Comparison of ENCODE assay signal across 17 mouse cellular contexts in the genomic region with DNA sequence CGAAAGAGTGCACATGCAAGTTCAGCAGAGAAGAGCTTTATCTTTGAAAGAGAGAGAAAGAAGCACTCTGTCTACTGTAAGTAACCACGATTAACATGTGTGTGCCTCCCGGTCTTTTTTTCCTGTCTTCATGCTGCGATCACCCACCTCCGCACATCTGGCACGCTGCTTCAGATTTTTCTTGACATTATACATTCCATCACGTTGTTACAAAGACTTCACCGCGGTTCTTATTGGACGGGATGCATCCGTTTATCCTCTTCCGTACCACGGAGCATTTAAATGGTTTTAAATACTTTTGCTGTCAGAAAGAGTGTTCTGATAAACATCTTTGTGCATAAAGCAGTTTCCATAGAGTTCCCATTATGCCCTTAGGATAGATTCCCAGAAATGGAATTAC.
"Had no signal": no experiment of that assay in that cellular context is flagged by ENCODE, and none has a peak within 500 bp of the region (broad histone marks: within the 10 kb centered on the region; RNA-seq: fewer than 3 reads in every experiment).

No protein-coding gene starts in this region.

- H3K36me3 ChIP-seq: kidney, embryonic 15.5 days; limb, embryonic 15.5 days; lung, embryonic 15.5 days had no signal

- DNase-seq: kidney, adult 11 months; kidney, adult 8-10 months; kidney, postnatal 10 days; kidney, postnatal 4 days; liver, postnatal 0 days; lung, postnatal 14 days; midbrain, embryonic 14.5 days; right cerebral cortex, postnatal 4 days; thymus, adult 18-20 months; thymus, postnatal 4 days had no signal

- H3K9me3 ChIP-seq: kidney, embryonic 15.5 days; limb, embryonic 15.5 days; lung, embryonic 15.5 days had no signal

- H3K4me3 ChIP-seq: kidney, embryonic 15.5 days; limb, embryonic 15.5 days; lung, embryonic 15.5 days; megakaryocyte, embryonic 14.5 days had no signal

- H3K4me2 ChIP-seq: kidney, embryonic 15.5 days; limb, embryonic 15.5 days; liver, embryonic 11.5 days; lung, embryonic 15.5 days; midbrain, embryonic 11.5 days had no signal

- H3K27me3 ChIP-seq: lung, embryonic 15.5 days; megakaryocyte, embryonic 14.5 days had no signal

- H3K9ac ChIP-seq: kidney, embryonic 15.5 days; limb, embryonic 15.5 days; liver, embryonic 14.5 days; liver, postnatal 0 days; lung, embryonic 15.5 days had no signal

- H3K27ac ChIP-seq: kidney, embryonic 15.5 days; limb, embryonic 15.5 days; liver, embryonic 14.5 days; lung, embryonic 15.5 days had no signal

- H3K4me1 ChIP-seq: megakaryocyte, embryonic 14.5 days had no signal

- ATAC-seq: liver, postnatal 0 days had no signal
